Mouse (Mus musculus): ENCODE measurements around the gene Pknox2. TPM values are rescaled to one million over a fixed set of nuclear protein-coding genes. Genes with fewer than 3 reads are reported as not detected.

Pknox2 gene
- polyA plus RNA-seq (2012; rRNA removed) = 49.7 and 58.9 TPM in 2 replicates

GRCm38 (mm10) chr9:37147359-37147685, at the start of gene Pknox2:
Pknox2 (minus strand) TSS chr9:37147407.
- peak; percentile 80 to 92 for DNase-seq (ENCODE audit: extremely low spot score in 1 of 2, low spot score in 1 of 2)

- no peak for DNase-seq (ENCODE audit: extremely low spot score in 1 of 2, low spot score in 1 of 2)
Measured at GRCm38 (mm10) chr9:37188024-37188423, 40.8 kb upstream of the Pknox2 start.

- peak in 1 of 2 experiments; percentile 56 for DNase-seq (ENCODE audit: extremely low spot score in 1 of 2, low spot score in 1 of 2)
Measured at GRCm38 (mm10) chr9:37187407-37187806, 40.2 kb upstream of the Pknox2 start.

GRCm38 (mm10) chr9:37183176-37183575, 36.0 kb upstream of the Pknox2 start:
- no peak for DNase-seq (ENCODE audit: extremely low spot score in 1 of 2, low spot score in 1 of 2)

GRCm38 (mm10) chr9:37181596-37181995, 34.4 kb upstream of the Pknox2 start:
- DNase-seq (ENCODE audit: extremely low spot score in 1 of 2, low spot score in 1 of 2) = no peak

- no peak for DNase-seq (ENCODE audit: extremely low spot score in 1 of 2, low spot score in 1 of 2)
Measured at GRCm38 (mm10) chr9:37179596-37179995, 32.4 kb upstream of the Pknox2 start.

- DNase-seq (ENCODE audit: extremely low spot score in 1 of 2, low spot score in 1 of 2) = peak; percentile 19 to 55
Measured at GRCm38 (mm10) chr9:37178911-37179310, 31.7 kb upstream of the Pknox2 start.

GRCm38 (mm10) chr9:37177551-37177950, 30.3 kb upstream of the Pknox2 start:
- no peak for DNase-seq (ENCODE audit: extremely low spot score in 1 of 2, low spot score in 1 of 2)

- DNase-seq (ENCODE audit: extremely low spot score in 1 of 2, low spot score in 1 of 2) = peak; percentile 55 to 84
Measured at GRCm38 (mm10) chr9:37177107-37177506, 29.9 kb upstream of the Pknox2 start.

- DNase-seq (ENCODE audit: extremely low spot score in 1 of 2, low spot score in 1 of 2) = peak in 1 of 2 experiments; percentile 16
Measured at GRCm38 (mm10) chr9:37176002-37176401, 28.8 kb upstream of the Pknox2 start.

GRCm38 (mm10) chr9:37173376-37173775, 26.2 kb upstream of the Pknox2 start:
- no peak for DNase-seq (ENCODE audit: extremely low spot score in 1 of 2, low spot score in 1 of 2)

GRCm38 (mm10) chr9:37166899-37167298, 19.7 kb upstream of the Pknox2 start:
- peak in 1 of 2 experiments; percentile 28 for DNase-seq (ENCODE audit: extremely low spot score in 1 of 2, low spot score in 1 of 2)

- no peak for DNase-seq (ENCODE audit: extremely low spot score in 1 of 2, low spot score in 1 of 2)
Measured at GRCm38 (mm10) chr9:37160686-37161085, 13.5 kb upstream of the Pknox2 start.

- DNase-seq (ENCODE audit: extremely low spot score in 1 of 2, low spot score in 1 of 2) = no peak
Measured at GRCm38 (mm10) chr9:37147886-37148285, 679 bp upstream of the Pknox2 start.

- peak; percentile 74 to 82 for DNase-seq (ENCODE audit: extremely low spot score in 1 of 2, low spot score in 1 of 2)
Measured at GRCm38 (mm10) chr9:37146603-37147358, 426 bp downstream of the Pknox2 start.

GRCm38 (mm10) chr9:37146353-37146602, 929 bp downstream of the Pknox2 start:
- no peak for DNase-seq (ENCODE audit: extremely low spot score in 1 of 2, low spot score in 1 of 2)

GRCm38 (mm10) chr9:37145616-37146352, 1.4 kb downstream of the Pknox2 start:
- DNase-seq (ENCODE audit: extremely low spot score in 1 of 2, low spot score in 1 of 2) = no peak

GRCm38 (mm10) chr9:37145151-37145615, 2.0 kb downstream of the Pknox2 start:
- DNase-seq (ENCODE audit: extremely low spot score in 1 of 2, low spot score in 1 of 2) = no peak

GRCm38 (mm10) chr9:37144696-37145095, 2.5 kb downstream of the Pknox2 start:
- no peak for DNase-seq (ENCODE audit: extremely low spot score in 1 of 2, low spot score in 1 of 2)

GRCm38 (mm10) chr9:37144251-37144650, 3.0 kb downstream of the Pknox2 start:
- no peak for DNase-seq (ENCODE audit: extremely low spot score in 1 of 2, low spot score in 1 of 2)

GRCm38 (mm10) chr9:37143046-37143931, 3.9 kb downstream of the Pknox2 start:
- no peak for DNase-seq (ENCODE audit: extremely low spot score in 1 of 2, low spot score in 1 of 2)
